Mouse (Mus musculus): Measurements from ENCODE around the gene Fkbp2. TPM values are rescaled to one million over a fixed set of nuclear protein-coding genes. Genes with fewer than 3 reads are reported as not detected.
A peak's percentile ranks its signal among the peaks of the same experiment; 100 is the strongest.

Fkbp2 gene
- total RNA-seq (2014; rRNA removed; ENCODE audit: low replicate concordance) (0.65 and 8.5 TPM in 2 replicates), polyA plus RNA-seq (2015; fragmentation: Nextera tagmentation; extraction: Ambion mirVana) (59.9 and 65.2 TPM in 2 replicates)

DNA sequence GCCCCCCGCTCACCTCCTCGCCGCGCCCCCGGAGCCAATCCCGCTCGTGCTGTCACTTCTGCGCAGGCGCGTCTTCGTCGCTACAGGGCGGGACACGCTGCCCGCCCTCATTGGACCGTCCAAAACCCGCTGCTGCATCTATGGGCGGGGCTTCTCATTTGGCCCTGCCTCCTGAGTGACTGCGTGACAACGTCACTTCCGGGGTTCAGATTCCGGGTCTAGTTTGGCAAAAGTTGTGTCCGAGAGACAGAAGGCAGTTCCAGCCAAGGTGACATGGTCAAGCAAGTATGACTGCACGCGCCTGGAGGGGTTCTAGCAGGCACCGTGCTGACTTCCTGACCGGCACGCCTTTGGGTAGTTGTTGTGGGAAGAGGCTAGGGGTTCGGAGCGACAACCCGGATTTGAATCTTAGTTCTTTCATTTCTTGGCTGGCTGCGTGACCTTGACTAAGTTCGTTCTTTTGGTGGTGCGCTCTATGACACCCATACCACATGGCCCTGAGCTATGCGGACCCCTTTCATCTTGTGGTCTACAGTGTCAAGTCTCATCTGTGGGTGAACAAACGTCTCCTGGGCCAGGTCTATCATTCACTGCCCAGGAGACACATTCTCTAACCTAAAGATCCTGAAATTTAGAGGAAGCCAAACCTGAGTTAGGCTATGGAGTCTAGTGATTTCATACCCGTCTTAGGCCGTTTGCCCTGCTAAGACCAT is at the start of gene Fkbp2:
Gene Fkbp2 (minus strand): TSS at position 121 of the 713 bp plus-strand sequence.
- Histone ChIP-seq H3K9me3 (replicated peaks; ENCODE audit: control insufficient read depth, low read length) (no peaks in the 10 kb centered on the region), H3K4me3 (ENCODE audit: low read depth, low read length) (peak within 1 kb of the TSS; percentile 75), H3K9ac (replicated peaks; ENCODE audit: low read depth, low read length) (peak within 1 kb of the TSS; percentile 72), H3K36me3 (replicated peaks; ENCODE audit: control insufficient read depth, insufficient read depth, low read length) (peaks cover 43% of the 10 kb centered on the region), H3K27ac (ENCODE audit: low read depth) (peak within 1 kb of the TSS; percentile 98), H3K4me1 (ENCODE audit: control insufficient read depth, insufficient read depth) (peaks cover 28% of the 10 kb centered on the region), H3K27me3 (ENCODE audit: control insufficient read depth, insufficient read depth, low read length) (no peaks in the 10 kb centered on the region), H3K4me2 (ENCODE audit: low read depth, low read length) (peak within 1 kb of the TSS; percentile 83)
- TF ChIP-seq CTCF (IDR thresholded peaks at IDR 0.05; ENCODE audit: low read depth) (no peak), EP300 (IDR thresholded peaks at IDR 0.05; ENCODE audit: low read depth) (peak; percentile 50; the same call in 1 of the 2 replicates)
- ATAC-seq (ENCODE audit: insufficient read depth, low read depth) = peak; percentile 85
- peak; percentile 99 for DNase-seq (ENCODE audit: low spot score)
- WGBS = 1% methylated on average over 38 of the region's 38 CpGs

DNA sequence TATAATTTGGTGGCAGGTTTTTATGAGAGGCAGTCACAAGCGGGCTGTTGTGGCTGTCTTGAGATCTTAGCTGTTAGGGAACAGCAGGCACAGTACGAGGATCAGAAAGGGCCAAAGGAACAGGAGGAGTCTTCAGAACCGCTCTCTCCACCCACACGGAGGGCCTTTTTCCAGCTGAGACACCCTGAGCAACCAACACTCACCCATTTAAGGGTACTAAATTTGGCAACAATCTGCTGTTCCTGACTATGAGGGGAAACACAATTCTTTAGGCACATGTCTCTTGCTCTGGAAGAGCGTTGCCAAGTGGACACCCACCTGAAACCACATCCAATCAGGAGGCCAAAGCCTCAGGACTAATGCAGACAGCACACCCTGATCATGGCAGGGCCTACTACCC is 49.2 kb upstream of the Fkbp2 start:
- no peak overlapping the region for H3K27ac ChIP-seq (ENCODE audit: low read depth)
- no peak for TF ChIP-seq CTCF (IDR thresholded peaks at IDR 0.05; ENCODE audit: low read depth)
- H3K36me3 ChIP-seq (replicated peaks; ENCODE audit: control insufficient read depth, insufficient read depth, low read length) = peaks cover 95% of the 10 kb centered on the region
- DNase-seq (ENCODE audit: low spot score) (no peak), ATAC-seq (ENCODE audit: insufficient read depth, low read depth) (no peak)
- 89% methylated on average over 5 of the region's 5 CpGs for WGBS
- H3K27me3 ChIP-seq (ENCODE audit: control insufficient read depth, insufficient read depth, low read length) = no peaks in the 10 kb centered on the region
- H3K4me2 ChIP-seq (ENCODE audit: low read depth, low read length) = no peak overlapping the region
- H3K4me1 ChIP-seq (ENCODE audit: control insufficient read depth, insufficient read depth) = no peaks in the 10 kb centered on the region
- no peak overlapping the region for H3K4me3 ChIP-seq (ENCODE audit: low read depth, low read length)
- no peaks in the 10 kb centered on the region for H3K9me3 ChIP-seq (replicated peaks; ENCODE audit: control insufficient read depth, low read length)
- H3K9ac ChIP-seq (replicated peaks; ENCODE audit: low read depth, low read length) = no peak overlapping the region

DNA sequence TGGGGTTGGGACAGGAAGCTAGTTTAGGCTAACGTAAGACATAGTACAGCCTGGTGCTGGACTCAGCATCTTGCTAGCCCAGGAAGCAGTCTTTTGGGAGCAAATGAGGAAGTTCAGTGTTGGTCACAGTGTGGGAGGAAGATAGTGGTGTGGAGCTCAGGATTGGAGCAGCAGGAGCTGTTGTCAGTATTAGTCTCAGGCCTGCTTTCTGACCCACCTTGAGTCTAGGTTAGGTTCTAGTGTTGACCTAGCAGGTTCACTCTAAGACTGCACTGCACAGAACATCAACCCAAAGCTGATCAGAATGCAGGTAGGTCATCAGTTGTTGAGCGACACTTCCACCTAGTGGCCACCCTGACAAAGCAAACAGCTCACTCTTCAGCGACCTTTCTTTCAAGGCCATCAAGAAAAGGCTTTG is 39.9 kb upstream of the Fkbp2 start:
- ATAC-seq (ENCODE audit: insufficient read depth, low read depth) = peak; percentile 73
- no peak overlapping the region for H3K4me2 ChIP-seq (ENCODE audit: low read depth, low read length)
- 0 out of 2 replicates have a peak, but pooled peaks cover 5% of the 10 kb centered on the region for H3K4me1 ChIP-seq (ENCODE audit: control insufficient read depth, insufficient read depth)
- peak; percentile 73 for DNase-seq (ENCODE audit: low spot score)
- H3K9ac ChIP-seq (replicated peaks; ENCODE audit: low read depth, low read length) = no peak overlapping the region
- H3K27me3 ChIP-seq (ENCODE audit: control insufficient read depth, insufficient read depth, low read length) = no peaks in the 10 kb centered on the region
- 46% methylated on average over 3 of the region's 3 CpGs for WGBS
- peaks cover 47% of the 10 kb centered on the region for H3K36me3 ChIP-seq (replicated peaks; ENCODE audit: control insufficient read depth, insufficient read depth, low read length)
- H3K9me3 ChIP-seq (replicated peaks; ENCODE audit: control insufficient read depth, low read length) = no peaks in the 10 kb centered on the region
- TF ChIP-seq CTCF (IDR thresholded peaks at IDR 0.05; ENCODE audit: low read depth) (peak; percentile 84), EP300 (IDR thresholded peaks at IDR 0.05; ENCODE audit: low read depth) (no peak)
- H3K4me3 ChIP-seq (ENCODE audit: low read depth, low read length) = no peak overlapping the region
- H3K27ac ChIP-seq (ENCODE audit: low read depth) = 0 out of 2 replicates have a peak overlapping the region, but pooled peaks have one; percentile 40

DNA sequence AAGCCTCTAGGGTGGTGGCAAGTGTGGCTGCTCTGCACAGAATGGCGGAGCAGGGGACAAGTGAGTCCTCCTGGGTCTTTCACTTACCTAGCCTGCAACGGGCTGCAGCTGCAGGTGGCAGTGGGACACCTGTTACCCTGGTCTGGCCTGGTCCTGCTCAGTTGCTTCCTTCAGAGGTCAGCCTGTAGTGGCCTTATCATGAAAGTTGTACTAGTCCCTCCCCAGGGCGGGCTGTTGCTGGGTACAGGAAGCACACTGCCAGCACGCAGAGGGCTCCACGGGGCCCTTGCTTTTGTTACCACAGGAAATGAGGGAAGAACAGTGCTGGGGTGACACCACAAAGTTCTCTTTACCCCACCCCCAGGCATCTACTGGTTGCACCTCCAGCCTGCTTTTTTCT is 38.9 kb upstream of the Fkbp2 start, which contains the start of gene Fermt3:
Gene Fermt3 (minus strand): TSS at position 279 of the 400 bp plus-strand sequence.
- Histone ChIP-seq H3K4me2 (ENCODE audit: low read depth, low read length) (peak within 1 kb of the TSS; percentile 43), H3K4me1 (ENCODE audit: control insufficient read depth, insufficient read depth) (0 out of 2 replicates have a peak, but pooled peaks cover 5% of the 10 kb centered on the region), H3K27ac (ENCODE audit: low read depth) (peak within 1 kb of the TSS; percentile 40), H3K36me3 (replicated peaks; ENCODE audit: control insufficient read depth, insufficient read depth, low read length) (peaks cover 37% of the 10 kb centered on the region), H3K27me3 (ENCODE audit: control insufficient read depth, insufficient read depth, low read length) (no peaks in the 10 kb centered on the region), H3K9me3 (replicated peaks; ENCODE audit: control insufficient read depth, low read length) (no peaks in the 10 kb centered on the region), H3K9ac (replicated peaks; ENCODE audit: low read depth, low read length) (0 out of 2 replicates have a peak within 1 kb of the TSS, but pooled peaks have one; percentile 11), H3K4me3 (ENCODE audit: low read depth, low read length) (peak within 1 kb of the TSS; percentile 17; the same call in 1 of the 2 replicates)
- ATAC-seq (ENCODE audit: insufficient read depth, low read depth) (peak; percentile 47), DNase-seq (ENCODE audit: low spot score) (peak; percentile 14)
- 54% methylated on average over 5 of the region's 5 CpGs for WGBS
- TF ChIP-seq EP300 (IDR thresholded peaks at IDR 0.05; ENCODE audit: low read depth) (no peak), CTCF (IDR thresholded peaks at IDR 0.05; ENCODE audit: low read depth) (no peak)

DNA sequence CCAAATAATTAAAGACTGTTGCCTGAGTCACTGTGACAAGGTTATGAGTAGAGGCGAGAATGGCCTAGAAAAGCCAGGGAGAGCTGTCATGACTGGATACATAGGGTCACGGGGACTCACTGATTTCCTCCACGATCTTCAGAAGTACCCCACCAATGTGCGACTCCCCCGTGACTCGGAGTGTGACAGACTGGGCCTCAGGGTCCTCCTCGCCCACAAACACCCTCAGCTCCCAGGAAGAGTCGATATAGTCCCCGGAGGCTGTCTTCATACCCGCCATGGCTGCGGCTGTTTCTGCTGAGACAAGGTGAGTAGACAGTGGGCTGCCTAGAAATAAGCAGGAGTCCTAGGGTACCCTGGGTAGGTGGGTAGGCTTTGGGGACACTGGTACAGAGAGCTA is 38.2 kb upstream of the Fkbp2 start:
- H3K9me3 ChIP-seq (replicated peaks; ENCODE audit: control insufficient read depth, low read length) = no peaks in the 10 kb centered on the region
- TF ChIP-seq EP300 (IDR thresholded peaks at IDR 0.05; ENCODE audit: low read depth) (no peak), CTCF (IDR thresholded peaks at IDR 0.05; ENCODE audit: low read depth) (no peak)
- peaks cover 31% of the 10 kb centered on the region for H3K36me3 ChIP-seq (replicated peaks; ENCODE audit: control insufficient read depth, insufficient read depth, low read length)
- H3K4me3 ChIP-seq (ENCODE audit: low read depth, low read length) = peak overlapping the region; percentile 17; the same call in 1 of the 2 replicates
- 84% methylated on average over 11 of the region's 11 CpGs for WGBS
- DNase-seq (ENCODE audit: low spot score) (no peak), ATAC-seq (ENCODE audit: insufficient read depth, low read depth) (no peak)
- H3K4me2 ChIP-seq (ENCODE audit: low read depth, low read length) = peak overlapping the region; percentile 43
- no peaks in the 10 kb centered on the region for H3K27me3 ChIP-seq (ENCODE audit: control insufficient read depth, insufficient read depth, low read length)
- peak overlapping the region; percentile 32 for H3K27ac ChIP-seq (ENCODE audit: low read depth)
- H3K4me1 ChIP-seq (ENCODE audit: control insufficient read depth, insufficient read depth) = 0 out of 2 replicates have a peak, but pooled peaks cover 5% of the 10 kb centered on the region
- 0 out of 2 replicates have a peak overlapping the region, but pooled peaks have one; percentile 5 for H3K9ac ChIP-seq (replicated peaks; ENCODE audit: low read depth, low read length)

Measured in heart, postnatal 0 days (tissue).